Mouse (Mus musculus): ENCODE measurements at regions not wholly inside any gene's neighbourhood (a gene's known extent, or its start where the extent isn't known, plus 50 kb on each side); places are given as distances from the start of the nearest gene placed in this dataset.

DNA sequence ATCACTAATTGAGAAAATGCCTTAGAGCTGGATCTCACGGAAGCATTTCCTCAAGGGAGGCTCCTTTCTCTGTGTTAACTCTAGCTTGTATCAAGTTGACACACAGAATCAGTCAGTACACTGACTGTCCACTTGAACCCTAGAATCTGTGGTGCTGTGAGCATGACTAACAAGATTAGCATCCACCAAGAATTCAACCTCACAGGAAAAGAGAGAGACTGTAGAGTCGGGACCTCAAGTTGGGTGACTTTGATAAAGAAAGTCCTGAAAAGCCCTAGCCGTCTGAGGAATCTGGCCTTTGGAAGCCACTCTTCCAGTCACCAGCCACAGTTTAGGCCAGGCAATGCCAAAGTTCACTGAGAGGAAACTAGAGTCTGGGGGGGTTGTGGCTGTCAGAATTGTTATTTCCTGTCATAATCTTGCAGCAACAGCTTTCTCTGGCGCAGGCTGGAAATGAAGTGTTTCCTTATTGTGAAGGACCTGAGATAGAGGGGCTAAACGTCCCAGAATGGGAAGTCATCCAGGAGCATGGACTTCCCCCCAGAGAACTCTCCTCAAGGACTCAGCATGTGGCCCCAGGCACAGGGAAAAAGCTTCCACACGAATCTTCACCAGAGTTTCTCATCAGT lies 97.9 kb downstream of the Irs2 start:
- in situ Hi-C loops (cut with MboI; ENCODE audit: unreplicated experiment in 2 of 2): no loop called here

- in situ Hi-C loops (cut with MboI; ENCODE audit: unreplicated experiment in 2 of 2): loop anchor here in 1 of 2 experiments (5.0 kb wide), 1 partner anchor 62 kb away; no protein-coding TSS in a partner anchor
These were observed 99.1 kb downstream of the Irs2 start for GRCm38 (mm10) chr8:10909155-10909554.

GRCm38 (mm10) chr8:10906353-10906752 lies 101.9 kb downstream of the Irs2 start:
- in situ Hi-C loops (cut with MboI; ENCODE audit: unreplicated experiment in 2 of 2): loop anchor here in 1 of 2 experiments (5.0 kb wide), 1 partner anchor 59 kb away; no protein-coding TSS in a partner anchor

GRCm38 (mm10) chr8:10905761-10906160 lies 102.5 kb downstream of the Irs2 start:
- in situ Hi-C loops (cut with MboI; ENCODE audit: unreplicated experiment in 2 of 2): loop anchor here in 1 of 2 experiments (5.0 kb wide), 1 partner anchor 58 kb away; no protein-coding TSS in a partner anchor

- in situ Hi-C loops (cut with MboI; ENCODE audit: unreplicated experiment in 2 of 2): no loop called here
These were observed 104.3 kb downstream of the Irs2 start for GRCm38 (mm10) chr8:10903957-10904356.

DNA sequence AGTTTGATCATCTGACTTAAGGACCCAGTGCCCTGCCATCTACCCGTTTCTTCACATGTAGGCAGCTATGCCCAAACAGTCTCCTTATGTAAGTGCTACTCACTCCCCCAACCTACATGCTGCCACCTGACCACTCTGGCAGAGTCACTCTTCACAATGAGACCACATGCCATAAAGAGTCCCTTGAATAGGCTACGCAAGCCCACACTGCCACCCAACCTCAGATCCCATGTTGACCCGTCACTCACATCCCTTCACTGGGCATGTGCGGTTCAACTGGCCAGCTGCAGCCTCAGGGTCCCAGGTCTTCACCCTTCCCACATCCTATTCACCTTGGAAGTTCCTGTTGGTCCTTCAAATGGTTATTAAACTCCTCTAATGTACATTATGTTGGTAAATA lies 106.3 kb downstream of the Irs2 start:
- in situ Hi-C loops (cut with MboI; ENCODE audit: unreplicated experiment in 2 of 2): no loop called here

GRCm38 (mm10) chr8:10901014-10901413 lies 107.2 kb downstream of the Irs2 start:
- in situ Hi-C loops (cut with MboI; ENCODE audit: unreplicated experiment in 2 of 2): no loop called here

DNA sequence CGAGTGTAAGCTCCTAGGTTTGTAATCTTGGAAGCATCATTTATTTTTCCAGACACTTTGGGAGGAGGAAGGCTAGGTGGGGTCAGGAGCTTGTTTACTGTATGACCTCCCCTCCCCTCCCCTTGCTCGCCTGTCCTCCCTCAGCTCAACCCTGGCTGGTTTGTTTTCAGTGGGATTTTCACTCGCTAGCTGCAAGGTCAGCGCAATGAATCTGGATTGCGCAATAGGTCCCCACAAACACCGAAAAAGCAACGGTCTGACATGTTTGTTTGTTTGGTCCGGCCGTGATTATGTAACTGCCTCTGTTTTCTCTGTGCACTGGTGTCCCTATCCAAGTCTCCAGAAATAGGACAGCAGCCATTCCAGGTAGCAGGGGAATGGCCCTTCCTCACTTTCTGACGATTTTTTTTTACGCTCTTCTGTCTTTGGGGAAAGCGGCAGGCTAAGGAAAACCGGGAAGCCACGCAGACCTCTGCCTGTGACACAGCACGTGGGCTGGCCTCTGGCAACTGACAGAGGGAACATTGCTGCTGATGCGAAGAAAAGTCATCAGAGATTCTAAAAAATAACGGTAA lies 108.6 kb downstream of the Irs2 start:
- in situ Hi-C loops (cut with MboI; ENCODE audit: unreplicated experiment in 2 of 2): no loop called here

- in situ Hi-C loops (cut with MboI; ENCODE audit: unreplicated experiment in 2 of 2): no loop called here
These were observed 109.4 kb downstream of the Irs2 start for GRCm38 (mm10) chr8:10898562-10899527.

GRCm38 (mm10) chr8:10897573-10897972 lies 110.7 kb downstream of the Irs2 start:
- in situ Hi-C loops (cut with MboI; ENCODE audit: unreplicated experiment in 2 of 2): no loop called here

DNA sequence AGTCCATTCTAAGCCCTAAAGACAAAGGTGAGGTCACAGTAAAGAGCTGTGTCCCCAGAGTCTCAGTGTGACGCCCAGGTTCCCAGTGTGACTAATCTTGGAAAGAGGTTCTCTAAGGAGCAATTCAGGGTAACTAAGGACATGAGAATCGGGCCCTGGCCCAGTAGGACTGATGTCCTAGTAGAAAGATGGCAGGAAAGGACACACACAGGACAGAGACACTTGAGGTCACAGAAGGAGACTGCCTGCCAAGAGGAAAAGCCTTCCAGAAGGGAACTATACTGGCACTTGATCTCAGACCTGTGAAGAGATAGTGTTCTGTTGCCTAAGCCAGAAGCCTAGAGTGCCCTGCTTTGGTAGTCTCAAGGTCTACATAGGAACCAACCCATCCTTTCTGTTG lies 113.1 kb downstream of the Irs2 start:
- in situ Hi-C loops (cut with MboI; ENCODE audit: unreplicated experiment in 2 of 2): no loop called here

GRCm38 (mm10) chr8:10894306-10894705 lies 114.0 kb downstream of the Irs2 start:
- in situ Hi-C loops (cut with MboI; ENCODE audit: unreplicated experiment in 2 of 2): no loop called here

GRCm38 (mm10) chr8:10893709-10894108 lies 114.5 kb downstream of the Irs2 start:
- in situ Hi-C loops (cut with MboI; ENCODE audit: unreplicated experiment in 2 of 2): no loop called here

GRCm38 (mm10) chr8:10891906-10892305 lies 116.4 kb downstream of the Irs2 start:
- in situ Hi-C loops (cut with MboI; ENCODE audit: unreplicated experiment in 2 of 2): no loop called here

- in situ Hi-C loops (cut with MboI; ENCODE audit: unreplicated experiment in 2 of 2): no loop called here
These were observed 116.8 kb downstream of the Irs2 start for GRCm38 (mm10) chr8:10891440-10891839.

- in situ Hi-C loops (cut with MboI; ENCODE audit: unreplicated experiment in 2 of 2): no loop called here
These were observed 122.8 kb downstream of the Irs2 start for GRCm38 (mm10) chr8:10885452-10885851.

DNA sequence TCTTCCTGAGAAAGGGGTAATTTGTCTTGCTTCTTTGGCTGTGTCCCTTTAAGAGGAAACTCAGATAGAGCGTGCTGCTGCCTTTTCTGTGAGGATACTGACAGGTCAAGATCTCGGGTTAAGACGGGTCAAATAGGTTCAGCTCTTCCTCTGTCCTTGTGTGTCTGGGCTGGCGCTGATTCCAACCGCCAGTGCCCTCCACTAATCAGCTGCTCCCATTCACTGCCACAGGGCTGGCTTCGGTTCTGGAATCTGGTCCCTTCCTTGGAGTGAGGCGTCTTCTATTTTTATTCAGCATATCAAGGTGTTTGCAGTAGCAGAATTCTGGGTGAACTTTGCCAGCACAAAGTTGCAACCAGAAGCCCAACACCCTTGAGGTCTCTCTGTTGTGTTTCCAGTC lies 124.8 kb downstream of the Irs2 start:
- in situ Hi-C loops (cut with MboI; ENCODE audit: unreplicated experiment in 2 of 2): no loop called here

DNA sequence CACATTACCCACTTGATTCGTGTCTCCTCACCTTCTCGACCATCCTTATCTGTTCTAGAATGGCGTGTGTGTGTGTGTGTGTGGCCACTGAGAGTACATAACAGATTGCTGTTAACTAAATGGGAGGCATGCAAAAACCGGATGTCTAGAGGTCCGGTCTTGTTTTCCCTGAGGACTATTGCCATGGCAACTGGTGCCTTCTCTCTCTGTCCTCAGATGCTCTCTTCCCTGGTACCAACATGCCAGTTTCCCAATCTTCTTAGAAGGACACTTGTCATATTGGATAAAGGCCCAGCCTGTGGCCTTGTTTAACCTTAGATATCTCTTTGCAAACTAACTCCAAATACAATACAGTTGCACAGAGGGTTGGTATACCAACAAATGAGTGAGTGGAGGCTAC lies 125.9 kb downstream of the Irs2 start:
- in situ Hi-C loops (cut with MboI; ENCODE audit: unreplicated experiment in 2 of 2): no loop called here

- in situ Hi-C loops (cut with MboI; ENCODE audit: unreplicated experiment in 2 of 2): no loop called here
These were observed 128.4 kb downstream of the Irs2 start for GRCm38 (mm10) chr8:10879883-10880282.

DNA sequence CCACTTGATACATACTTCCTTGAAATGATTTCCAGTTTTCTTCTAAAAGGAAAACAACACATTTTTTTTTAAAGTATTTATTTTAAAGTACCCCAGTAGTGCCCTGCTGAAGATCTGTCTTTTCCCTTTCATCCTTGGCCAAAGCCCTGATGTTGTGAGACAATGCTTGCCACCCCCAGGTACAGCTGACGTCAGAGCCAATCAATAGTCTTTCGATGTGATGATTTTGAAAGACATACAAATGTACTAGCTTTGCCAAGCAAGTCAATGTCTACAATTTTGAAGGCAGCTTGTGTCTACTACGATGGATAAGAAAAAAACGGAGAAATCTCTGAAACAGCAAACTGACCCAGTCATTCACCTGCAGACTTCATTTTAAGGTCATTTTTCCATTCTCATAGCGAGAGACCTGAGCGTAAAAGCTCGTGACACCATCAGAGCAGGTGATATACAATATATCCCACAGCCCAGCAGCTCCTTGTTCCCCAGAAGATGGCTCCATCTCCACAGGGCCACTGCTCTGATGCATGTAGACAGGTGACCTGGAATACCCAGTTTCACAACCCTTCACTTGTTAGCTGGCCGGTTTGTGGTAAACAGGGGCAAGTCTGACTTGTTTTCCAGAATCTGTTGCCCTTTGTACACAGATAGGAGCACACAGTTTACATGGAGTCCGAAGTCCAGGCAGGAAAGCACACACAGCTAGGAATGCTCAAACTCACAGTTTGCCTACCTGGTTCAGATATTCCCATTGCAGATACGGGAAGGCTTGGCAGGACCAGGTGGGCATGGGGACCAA lies 129.0 kb downstream of the Irs2 start:
- in situ Hi-C loops (cut with MboI; ENCODE audit: unreplicated experiment in 2 of 2): no loop called here
